Mouse (Mus musculus) stomach, embryonic 15.5 days (tissue): ENCODE results near the gene F13b. TPM values are rescaled to one million over a fixed set of nuclear protein-coding genes. Genes with fewer than 3 reads are reported as not detected.

Experiments used
- ATAC-seq: fragments of 200-750 bp; cut with Nextera tagmentation; 2 replicates; pipeline ENCODE4 v1.8.0; 2017; ENCODE audit warnings: low read depth, moderate number of reproducible peaks, moderate TSS enrichment; ENCODE audit not compliant: insufficient read depth, low FRiP score
- H3K27ac ChIP-seq: fragments of 300-500 bp; sonication (generic); 2 replicates; pipeline ENCODE4 v1.5.1; 2015; ENCODE audit warnings: mild to moderate bottlenecking, inconsistent platforms
- H3K27me3 ChIP-seq: fragments of 300-500 bp; sonication (generic); replicated peaks from 2 replicates; pipeline ENCODE4 v1.6.1; 2015; ENCODE audit warnings: inconsistent platforms
- H3K36me3 ChIP-seq: fragments of 300-500 bp; sonication (generic); 2 replicates; pipeline ENCODE4 v1.6.1; 2015; ENCODE audit warnings: inconsistent platforms
- H3K4me1 ChIP-seq: fragments of 300-500 bp; sonication (generic); 2 replicates; pipeline ENCODE4 v1.6.1; 2015; ENCODE audit warnings: inconsistent platforms
- H3K4me2 ChIP-seq: fragments of 300-500 bp; sonication (generic); 2 replicates; pipeline ENCODE4 v1.6.1; 2015; ENCODE audit warnings: mild to moderate bottlenecking, inconsistent platforms
- H3K4me3 ChIP-seq: fragments of 300-500 bp; sonication (generic); replicated peaks from 2 replicates; pipeline ENCODE4 v1.5.1; 2015; ENCODE audit warnings: inconsistent platforms
- H3K9ac ChIP-seq: fragments of 300-500 bp; sonication (generic); 2 replicates; pipeline ENCODE4 v1.6.1; 2015; ENCODE audit warnings: inconsistent platforms
- H3K9me3 ChIP-seq: fragments of 300-500 bp; sonication (generic); 2 replicates; pipeline ENCODE4 v1.6.1; 2016; ENCODE audit warnings: inconsistent platforms
- WGBS: fragments of 180-500 bp; shearing (Covaris S2); methylation state at CpG from one replicate; pipeline ENCODE4 v1.1.7; 2015; 5-methylcytosine and 5-hydroxymethylcytosine counted together
- polyA plus RNA-seq: library from polyadenylated mRNA; unstranded; fragments of >200 nt; fragmentation: Nextera tagmentation; extraction: Ambion mirVana; gene quantifications from 2 replicates; pipeline ENCODE4 v1.2.1, GENCODE M21; 2015

F13b gene
- polyA plus RNA-seq, 1 experiment from 2014 or later: 1.2 TPM

- no peak overlapping the region for H3K4me3 ChIP-seq
- no peak for ATAC-seq
- no peaks in the 10 kb centered on the region for H3K27me3 ChIP-seq
- no peak overlapping the region for H3K9ac ChIP-seq
- no peak overlapping the region for H3K27ac ChIP-seq
- no peak overlapping the region for H3K4me2 ChIP-seq
- WGBS: 87% methylated on average over 12 of the region's 12 CpGs
- no peaks in the 10 kb centered on the region for H3K36me3 ChIP-seq
- no peaks in the 10 kb centered on the region for H3K9me3 ChIP-seq
- no peaks in the 10 kb centered on the region for H3K4me1 ChIP-seq
Measured at GRCm38 (mm10) chr1:139514556-139514955, 13.1 kb downstream of the F13b start.

- ATAC-seq: no peak
- no peak overlapping the region for H3K27ac ChIP-seq
- H3K4me2 ChIP-seq: no peak overlapping the region
- no peaks in the 10 kb centered on the region for H3K9me3 ChIP-seq
- H3K4me1 ChIP-seq: no peaks in the 10 kb centered on the region
- no peak overlapping the region for H3K9ac ChIP-seq
- H3K36me3 ChIP-seq: no peaks in the 10 kb centered on the region
- no peaks in the 10 kb centered on the region for H3K27me3 ChIP-seq
- WGBS: 67% methylated on average over 1 of the region's 1 CpGs
- no peak overlapping the region for H3K4me3 ChIP-seq
Measured at GRCm38 (mm10) chr1:139548536-139548935, 47.0 kb downstream of the F13b start.

GRCm38 (mm10) chr1:139551311-139551710, 49.8 kb downstream of the F13b start:
- Histone ChIP-seq H3K9ac (no peak overlapping the region), H3K36me3 (no peaks in the 10 kb centered on the region), H3K9me3 (no peaks in the 10 kb centered on the region), H3K27ac (no peak overlapping the region), H3K4me1 (no peaks in the 10 kb centered on the region), H3K4me3 (no peak overlapping the region), H3K27me3 (no peaks in the 10 kb centered on the region), H3K4me2 (no peak overlapping the region)
- ATAC-seq: no peak
- WGBS: 73% methylated on average over 1 of the region's 1 CpGs

GRCm38 (mm10) chr1:139560024-139560423, 58.5 kb downstream of the F13b start, which contains the start of gene Cfhr1:
TSS of gene Cfhr1 (minus strand) at chr1:139560272.
- H3K27me3 ChIP-seq: no peaks in the 10 kb centered on the region
- H3K4me1 ChIP-seq: no peaks in the 10 kb centered on the region
- H3K9me3 ChIP-seq: no peaks in the 10 kb centered on the region
- no peak within 1 kb of the TSS for H3K4me3 ChIP-seq
- H3K9ac ChIP-seq: no peak within 1 kb of the TSS
- no peak for ATAC-seq
- no peaks in the 10 kb centered on the region for H3K36me3 ChIP-seq
- 55% methylated on average over 1 of the region's 1 CpGs for WGBS
- no peak within 1 kb of the TSS for H3K27ac ChIP-seq
- no peak within 1 kb of the TSS for H3K4me2 ChIP-seq

Other genes with a start within 250 kb of the F13b start
- gene Crb1, start 124.6 kb upstream of the F13b start, polyA plus RNA-seq: 0.12 and 0.15 TPM in 2 replicates
- 7.8 and 8.7 TPM in 2 replicates for gene Zbtb41, start 79.4 kb upstream of the F13b start, polyA plus RNA-seq
- 12.9 and 13.7 TPM in 2 replicates for gene Aspm, start 46.9 kb upstream of the F13b start, polyA plus RNA-seq
- 0.09 and 0.51 TPM in 2 replicates for gene Cfhr1, start 58.6 kb downstream of the F13b start, polyA plus RNA-seq